Mouse (Mus musculus): ENCODE measurements around the gene Topors. TPM values are rescaled to one million over a fixed set of nuclear protein-coding genes. Genes with fewer than 3 reads are reported as not detected.
A peak's percentile ranks its signal among the peaks of the same experiment; 100 is the strongest.

The Topors gene
- total RNA-seq, 2 experiments from 2014 or later = 18.0 to 19.9 TPM

GRCm38 (mm10) chr4:40240272-40240744 lies 29.3 kb downstream of the Topors start:
- Histone ChIP-seq H3K27ac (no peak overlapping the region), H3K4me3 (peak overlapping the region; percentile 73)
- no peak for DNase-seq (ENCODE audit: low spot score in 2 of 2)
- TF ChIP-seq CTCF (conservative IDR thresholded peaks at IDR 0.05) = no peak

GRCm38 (mm10) chr4:40239409-40240271 lies 30.0 kb downstream of the Topors start, which contains the start of gene Ddx58:
Gene Ddx58, minus strand, starts transcription at chr4:40239828.
- DNase-seq (ENCODE audit: low spot score in 2 of 2) = no peak
- Histone ChIP-seq H3K4me3 (peak within 1 kb of the TSS; percentile 73), H3K27ac (peak within 1 kb of the TSS; percentile 68)
- TF ChIP-seq CTCF (conservative IDR thresholded peaks at IDR 0.05) = no peak

DNA sequence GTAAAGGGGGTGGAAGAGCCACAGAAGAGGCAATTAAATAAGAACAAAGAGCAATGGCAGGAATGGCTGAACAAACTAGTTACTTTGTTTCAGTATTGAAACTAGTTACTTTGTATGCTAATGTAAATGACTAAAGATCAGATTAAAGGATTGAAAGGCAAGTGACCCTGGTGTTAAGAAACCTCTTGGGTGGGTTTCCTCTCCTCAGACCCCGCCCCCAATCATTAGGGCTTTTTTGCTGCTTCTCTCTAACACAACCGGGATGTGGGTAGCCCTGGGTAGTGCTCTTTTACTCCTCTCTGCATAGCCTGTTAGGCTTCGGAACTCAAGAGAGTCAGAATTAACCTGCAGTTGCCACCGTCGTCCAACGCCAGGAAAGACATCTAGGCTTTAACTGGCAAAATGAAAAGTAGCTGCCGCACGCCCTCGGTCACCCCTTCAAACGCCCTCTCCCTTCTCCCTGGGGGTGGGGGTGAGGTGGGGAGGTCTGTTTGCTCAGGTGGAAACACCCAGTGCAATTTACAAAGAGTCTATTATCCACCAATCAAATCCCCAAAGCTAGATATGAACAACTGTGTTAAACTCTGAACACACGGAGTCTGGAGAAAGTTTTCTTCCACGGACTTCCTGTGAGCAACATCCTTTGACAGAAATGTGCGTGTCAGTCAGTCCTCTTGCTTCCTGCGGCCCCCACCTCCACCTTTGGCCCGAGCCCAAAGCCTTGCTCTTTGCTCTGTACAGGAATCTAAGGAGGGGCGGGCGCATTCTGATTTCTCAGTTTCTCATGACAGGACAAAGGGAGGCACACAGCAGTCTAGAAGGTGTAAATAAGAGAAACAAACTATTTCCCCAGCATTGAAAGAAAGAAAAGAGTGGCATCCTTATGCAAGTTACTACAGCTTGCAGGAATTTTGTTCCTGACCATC lies 30.9 kb downstream of the Topors start:
- H3K4me3 ChIP-seq = peak overlapping the region; percentile 73
- TF ChIP-seq CTCF (conservative IDR thresholded peaks at IDR 0.05) = no peak
- DNase-seq (ENCODE audit: low spot score in 2 of 2) = no peak
- no peak overlapping the region; the same call in 1 of the 2 replicates for H3K27ac ChIP-seq

DNA sequence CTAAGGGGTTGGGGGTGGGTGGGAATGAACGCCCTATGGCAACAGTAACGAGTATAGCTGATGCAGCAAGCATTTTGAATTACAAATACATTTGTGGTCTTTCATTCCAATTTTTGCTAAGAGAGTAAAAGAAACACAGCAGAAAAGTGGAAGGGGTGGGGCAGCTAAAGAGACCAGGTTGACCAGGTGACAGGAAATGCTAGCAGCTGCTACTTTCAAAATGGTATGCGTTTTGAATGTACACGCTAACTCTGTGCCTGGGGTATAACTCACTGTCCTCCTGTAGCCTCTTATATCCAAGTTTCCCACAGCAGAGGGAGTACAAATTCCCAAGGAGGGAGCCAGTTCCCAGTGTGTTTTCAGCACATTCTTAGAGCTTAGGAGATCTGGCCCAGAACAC lies 32.8 kb downstream of the Topors start:
- Histone ChIP-seq H3K4me3 (no peak overlapping the region), H3K27ac (no peak overlapping the region)
- no peak for DNase-seq (ENCODE audit: low spot score in 2 of 2)
- TF ChIP-seq CTCF (conservative IDR thresholded peaks at IDR 0.05) = no peak

GRCm38 (mm10) chr4:40234256-40234655 lies 35.4 kb downstream of the Topors start:
- TF ChIP-seq CTCF (conservative IDR thresholded peaks at IDR 0.05) = no peak
- Histone ChIP-seq H3K27ac (no peak overlapping the region), H3K4me3 (no peak overlapping the region)
- no peak for DNase-seq (ENCODE audit: low spot score in 2 of 2)

DNA sequence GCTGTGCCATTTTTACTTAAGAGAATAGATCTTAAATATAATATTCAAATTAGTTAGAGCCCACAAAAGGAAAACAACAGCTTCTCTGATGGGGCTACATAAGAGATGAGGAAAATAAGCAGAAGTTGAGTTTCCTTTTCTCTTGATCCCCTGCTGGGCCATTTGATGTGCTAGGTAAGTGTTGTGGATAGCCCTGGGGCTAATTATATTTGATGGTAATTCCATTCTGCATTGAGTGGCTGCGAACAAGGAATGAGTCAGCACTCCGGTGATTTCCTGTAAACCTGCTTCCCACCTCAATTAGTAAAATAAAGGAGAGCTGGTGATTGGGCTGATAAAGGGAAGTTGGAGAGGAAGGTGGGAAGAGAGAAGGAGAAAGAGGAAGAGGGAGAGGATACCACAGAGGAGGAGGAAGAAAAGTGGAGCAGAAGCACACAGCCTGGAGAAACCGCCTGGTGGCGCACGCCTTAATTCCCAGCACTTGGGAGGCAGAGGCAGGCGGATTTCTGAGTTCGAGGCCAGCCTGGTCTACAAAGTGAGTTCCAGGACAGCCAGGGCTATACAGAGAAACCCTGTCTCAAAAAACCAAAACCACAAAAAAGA lies 36.5 kb downstream of the Topors start:
- H3K4me3 ChIP-seq = no peak overlapping the region
- DNase-seq (ENCODE audit: low spot score in 2 of 2) = no peak
- TF ChIP-seq CTCF (conservative IDR thresholded peaks at IDR 0.05) = no peak
- no peak overlapping the region for H3K27ac ChIP-seq

DNA sequence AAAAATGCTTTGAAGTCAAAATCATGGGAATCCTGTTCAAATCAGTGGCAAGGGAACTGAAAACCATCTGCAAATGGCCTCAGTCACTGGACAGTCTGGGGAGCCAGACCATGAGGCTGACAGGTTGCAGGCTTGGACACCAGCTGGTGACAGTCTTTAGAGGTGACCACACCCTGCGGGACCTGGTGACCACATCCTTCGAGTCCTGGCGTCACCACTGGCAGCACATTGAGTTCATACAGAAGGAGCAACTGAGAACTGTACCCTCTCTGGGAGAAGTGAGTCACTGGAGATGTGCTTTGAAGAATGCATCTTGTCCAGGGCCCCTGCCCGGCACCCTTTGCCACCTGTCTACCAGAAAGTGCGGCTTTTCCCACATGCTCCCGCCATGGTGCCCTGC lies 39.9 kb downstream of the Topors start:
- H3K27ac ChIP-seq = no peak overlapping the region
- no peak for DNase-seq (ENCODE audit: low spot score in 2 of 2)
- no peak overlapping the region for H3K4me3 ChIP-seq
- TF ChIP-seq CTCF (conservative IDR thresholded peaks at IDR 0.05) = no peak

DNA sequence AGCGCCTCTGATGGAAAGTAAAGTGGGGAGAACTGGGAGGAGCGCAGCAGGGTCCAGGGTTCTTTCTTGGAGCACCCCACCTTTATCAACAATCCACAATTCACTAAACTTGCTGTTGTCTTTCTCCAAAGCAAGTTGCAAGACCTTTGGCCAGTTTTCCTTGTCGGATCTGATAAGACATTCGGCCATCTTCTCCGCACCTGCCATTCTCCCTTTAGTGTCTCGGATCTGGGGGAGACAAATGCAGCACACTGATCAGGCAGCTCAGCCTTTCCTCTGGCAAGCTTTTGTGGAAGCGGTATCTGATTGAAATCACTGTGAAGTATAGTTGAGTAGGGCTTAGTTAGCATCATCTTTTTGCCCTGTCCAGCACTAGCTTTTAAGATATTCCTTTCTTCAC lies 41.8 kb downstream of the Topors start:
- H3K4me3 ChIP-seq = no peak overlapping the region
- no peak for DNase-seq (ENCODE audit: low spot score in 2 of 2)
- H3K27ac ChIP-seq = no peak overlapping the region
- TF ChIP-seq CTCF (conservative IDR thresholded peaks at IDR 0.05) = no peak

DNA sequence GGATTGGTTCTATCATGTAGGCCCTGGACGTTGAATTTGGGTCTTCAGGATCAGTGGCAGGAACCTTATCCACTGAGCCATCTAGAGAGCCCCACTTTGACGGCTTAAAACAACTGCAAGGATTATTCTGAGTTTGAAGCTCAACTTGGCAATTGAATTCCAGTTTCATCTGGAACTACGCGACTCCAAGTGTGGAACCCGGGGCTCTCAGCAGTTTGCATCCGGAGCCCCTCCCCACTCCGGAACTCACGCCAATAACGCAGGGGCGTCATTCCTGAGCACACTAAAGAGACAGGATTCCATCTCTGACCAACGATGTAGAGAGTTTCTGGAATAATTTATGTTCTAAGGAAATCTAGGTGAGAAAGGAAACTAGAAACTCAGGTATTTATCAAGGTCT lies 42.5 kb downstream of the Topors start:
- Histone ChIP-seq H3K27ac (no peak overlapping the region), H3K4me3 (no peak overlapping the region)
- no peak for TF ChIP-seq CTCF (conservative IDR thresholded peaks at IDR 0.05)
- DNase-seq (ENCODE audit: low spot score in 2 of 2) = no peak

- Histone ChIP-seq H3K27ac (no peak overlapping the region), H3K4me3 (no peak overlapping the region)
- no peak for TF ChIP-seq CTCF (conservative IDR thresholded peaks at IDR 0.05)
- no peak for DNase-seq (ENCODE audit: low spot score in 2 of 2)
Observed at GRCm38 (mm10) chr4:40226095-40226494, 43.6 kb downstream of the Topors start.

DNA sequence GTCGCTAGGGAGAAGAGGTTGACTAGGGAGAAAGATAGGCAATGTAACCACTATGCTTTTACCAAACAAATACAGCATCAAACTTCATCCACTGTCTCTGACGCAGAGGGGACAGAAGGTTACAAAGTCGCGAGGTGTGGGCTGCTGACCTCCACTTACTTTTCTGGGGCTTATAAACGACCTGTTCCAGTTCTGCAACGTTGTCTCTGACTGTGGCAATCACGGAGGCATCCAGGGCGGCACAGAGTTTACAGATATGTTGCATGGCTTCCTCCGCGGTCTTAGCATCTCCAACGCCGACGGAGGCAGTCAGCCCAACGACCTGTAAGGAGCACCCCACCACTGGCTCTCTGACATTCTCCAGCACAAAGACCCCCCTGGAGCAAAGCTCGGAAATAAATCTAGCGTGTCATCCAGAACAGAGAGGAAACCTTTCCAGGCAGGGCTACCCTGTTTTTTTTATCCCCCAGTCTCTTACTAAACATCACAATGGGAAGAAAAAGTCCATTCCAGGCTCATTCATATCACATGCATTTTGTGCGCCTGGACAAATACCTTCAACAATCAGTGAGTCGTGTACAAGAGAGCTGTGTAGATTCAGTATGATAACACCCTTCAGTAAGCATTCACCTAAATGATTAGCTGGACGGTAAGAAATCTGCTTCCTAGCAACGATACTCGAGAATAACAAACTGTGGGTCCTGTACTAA lies 47.6 kb downstream of the Topors start:
- DNase-seq (ENCODE audit: low spot score in 2 of 2) = no peak
- no peak overlapping the region for H3K27ac ChIP-seq
- no peak for TF ChIP-seq CTCF (conservative IDR thresholded peaks at IDR 0.05)
- no peak overlapping the region for H3K4me3 ChIP-seq

Data from layer of hippocampus, adult 2 months (tissue).